Mouse (Mus musculus): ENCODE data around the gene Gtf2h4.

DNA sequence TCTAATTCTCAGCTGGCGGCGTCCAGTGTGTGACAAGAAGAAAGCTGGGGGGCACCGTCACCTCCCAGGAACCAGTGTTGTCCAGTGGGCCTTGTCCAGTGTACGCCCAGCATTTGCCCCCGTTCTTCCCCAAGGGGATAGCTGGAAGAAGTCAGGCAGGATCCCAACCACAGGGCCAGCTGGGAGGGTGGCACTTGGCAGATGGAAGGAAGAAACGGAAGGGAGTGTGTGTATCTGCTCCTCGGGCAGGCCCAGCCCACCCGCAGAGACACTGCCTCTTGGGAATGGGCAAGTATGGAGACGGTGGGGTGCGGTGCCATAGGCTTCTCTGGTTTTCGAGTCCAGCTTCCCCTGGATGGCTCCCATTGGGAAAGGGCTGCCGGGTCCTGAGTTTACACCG is 8.4 kb upstream of the Gtf2h4 start:
- TF ChIP-seq CTCF (IDR thresholded peaks at IDR 0.05; ENCODE audit: low read depth) (no peak), EP300 (optimal IDR thresholded peaks at IDR 0.05) (no peak)

Measured in stomach, postnatal 0 days (tissue).